Mouse (Mus musculus): ENCODE data around the gene Krt33b.

The Krt33b gene

DNA sequence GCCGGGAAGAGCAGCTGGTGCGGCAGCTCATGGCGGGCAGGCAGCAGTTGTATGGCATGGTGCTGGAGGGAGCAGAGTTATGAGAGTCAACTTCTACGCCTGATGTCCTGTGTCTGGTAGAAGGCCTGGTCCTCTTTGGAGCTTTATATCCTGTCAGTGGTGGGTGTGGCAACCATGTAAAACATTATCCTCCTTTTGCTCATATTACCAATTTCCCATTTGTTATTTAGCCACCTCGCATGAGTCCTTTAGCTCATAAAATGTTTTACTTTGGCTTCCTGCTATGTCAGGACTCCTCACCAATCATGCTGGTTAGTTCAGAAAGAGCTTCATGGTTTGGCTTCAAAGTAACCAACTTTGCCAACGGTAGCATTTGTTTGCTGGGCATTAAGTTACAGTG lies at the start of gene Krt33b:
Gene Krt33b, minus strand, starts transcription at position 101 of the 400 bp plus-strand sequence.
- no peak for DNase-seq (ENCODE audit: low read depth)

DNA sequence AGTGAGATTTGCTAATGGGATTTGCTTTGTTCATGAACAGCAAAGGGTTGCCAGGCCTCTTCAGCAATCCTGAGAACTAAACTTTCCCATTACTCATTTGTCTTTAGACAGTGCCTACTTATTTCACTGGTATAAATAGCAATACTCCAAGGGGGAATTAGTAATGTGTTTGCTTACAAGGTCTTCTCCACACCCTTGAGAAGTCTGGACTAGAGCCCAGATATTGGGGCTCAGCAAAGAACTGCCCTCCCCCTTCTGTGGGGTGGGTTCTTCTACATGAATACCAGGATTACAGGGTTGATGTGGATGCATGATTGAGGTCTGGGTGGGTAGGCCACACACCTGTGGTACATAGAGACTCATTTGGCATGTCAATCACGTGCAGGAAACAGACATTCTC lies 44.2 kb upstream of the Krt33b start:
- peak; percentile 20 for DNase-seq (ENCODE audit: low read depth)

DNA sequence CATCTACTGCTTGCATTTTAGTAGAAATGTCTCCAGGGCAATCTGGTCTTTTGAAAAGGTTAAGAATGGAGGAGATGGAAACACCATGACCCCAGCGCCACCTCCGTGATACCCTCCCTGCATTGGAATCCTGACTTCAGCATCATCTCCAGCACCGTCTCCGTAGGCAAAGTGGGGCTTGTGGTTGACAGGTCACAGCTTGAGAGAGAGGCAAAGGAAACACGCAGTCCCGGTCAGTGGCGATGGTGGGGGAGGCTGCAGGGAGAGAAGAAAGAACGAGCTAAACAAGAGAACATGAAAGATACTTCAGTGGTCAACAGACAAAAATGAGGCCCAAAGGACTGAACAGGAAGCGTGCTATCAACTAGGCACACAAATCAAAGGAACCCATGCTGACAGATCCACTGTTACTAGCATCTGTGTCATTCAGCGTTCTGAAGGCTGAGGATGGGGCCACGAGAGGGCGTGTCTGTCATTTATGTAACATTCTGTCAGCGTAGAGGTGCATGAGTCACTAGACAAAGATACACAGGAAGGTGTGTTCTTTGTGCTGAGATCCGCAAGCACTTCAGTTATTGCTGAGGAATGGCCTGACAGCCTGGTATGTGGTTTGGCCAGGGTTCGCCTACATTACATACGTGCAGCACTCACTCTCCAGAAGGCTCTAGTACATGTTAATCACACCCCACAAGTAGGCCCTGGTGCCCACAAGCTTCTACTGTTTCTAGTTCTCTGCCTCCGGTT lies 37.8 kb upstream of the Krt33b start:
- DNase-seq (ENCODE audit: low read depth), result no peak

DNA sequence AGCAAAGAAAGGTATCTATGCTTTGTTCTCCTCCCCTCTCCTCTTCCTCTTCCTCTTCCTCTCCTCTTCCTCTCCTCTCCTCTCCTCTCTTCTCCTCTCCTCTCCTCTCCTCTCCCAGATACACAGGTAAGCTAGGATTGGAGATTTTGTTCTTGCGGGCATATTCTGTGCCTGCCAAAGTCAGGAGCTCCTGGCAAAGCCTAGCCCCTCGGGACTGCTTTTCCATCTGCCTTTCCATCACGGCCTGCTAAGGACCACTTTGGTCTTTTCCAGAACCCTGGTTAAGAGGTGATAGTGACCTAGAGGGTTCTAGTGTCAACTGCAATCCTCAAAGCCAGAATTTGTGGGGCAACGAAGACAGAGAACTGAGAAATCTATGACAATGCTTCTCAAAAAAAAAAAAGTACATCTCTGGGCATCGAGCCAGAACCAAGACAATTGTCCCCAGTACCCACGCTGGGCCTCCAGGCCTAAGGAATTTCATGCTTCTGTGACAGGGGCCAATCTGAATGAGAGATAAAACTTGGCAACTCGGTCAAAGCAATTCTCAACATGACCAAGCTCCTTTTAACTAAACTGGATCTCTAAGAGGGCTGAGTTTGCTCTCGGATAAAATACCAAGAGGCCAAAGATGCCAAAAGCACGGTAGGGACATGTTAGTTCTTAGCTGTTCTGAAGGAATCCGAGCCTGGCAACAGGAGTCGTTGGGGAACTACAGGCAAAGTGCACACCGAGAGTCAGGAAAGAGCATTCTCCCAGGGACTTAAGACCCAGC lies 36.8 kb upstream of the Krt33b start:
- no peak for DNase-seq (ENCODE audit: low read depth)

DNA sequence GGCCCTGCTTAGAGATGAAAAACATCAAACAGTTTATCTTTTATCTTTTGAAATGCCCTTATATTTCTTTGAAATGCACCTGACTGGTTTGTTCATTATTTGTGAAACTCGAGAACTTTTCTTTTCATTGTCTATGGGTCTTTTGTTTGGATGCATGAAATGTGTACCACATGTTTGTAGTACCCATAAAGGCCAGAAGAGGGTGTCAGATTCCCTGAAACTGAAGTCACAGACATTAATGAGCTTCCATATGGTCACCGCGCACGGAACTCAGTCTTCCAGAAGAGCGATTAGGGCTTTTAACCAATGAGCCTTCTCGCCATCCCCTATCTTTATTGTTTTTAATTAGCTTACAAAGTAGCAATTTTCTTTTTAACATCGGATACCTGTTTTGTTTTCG lies 29.2 kb upstream of the Krt33b start:
- no peak for DNase-seq (ENCODE audit: low read depth)

DNA sequence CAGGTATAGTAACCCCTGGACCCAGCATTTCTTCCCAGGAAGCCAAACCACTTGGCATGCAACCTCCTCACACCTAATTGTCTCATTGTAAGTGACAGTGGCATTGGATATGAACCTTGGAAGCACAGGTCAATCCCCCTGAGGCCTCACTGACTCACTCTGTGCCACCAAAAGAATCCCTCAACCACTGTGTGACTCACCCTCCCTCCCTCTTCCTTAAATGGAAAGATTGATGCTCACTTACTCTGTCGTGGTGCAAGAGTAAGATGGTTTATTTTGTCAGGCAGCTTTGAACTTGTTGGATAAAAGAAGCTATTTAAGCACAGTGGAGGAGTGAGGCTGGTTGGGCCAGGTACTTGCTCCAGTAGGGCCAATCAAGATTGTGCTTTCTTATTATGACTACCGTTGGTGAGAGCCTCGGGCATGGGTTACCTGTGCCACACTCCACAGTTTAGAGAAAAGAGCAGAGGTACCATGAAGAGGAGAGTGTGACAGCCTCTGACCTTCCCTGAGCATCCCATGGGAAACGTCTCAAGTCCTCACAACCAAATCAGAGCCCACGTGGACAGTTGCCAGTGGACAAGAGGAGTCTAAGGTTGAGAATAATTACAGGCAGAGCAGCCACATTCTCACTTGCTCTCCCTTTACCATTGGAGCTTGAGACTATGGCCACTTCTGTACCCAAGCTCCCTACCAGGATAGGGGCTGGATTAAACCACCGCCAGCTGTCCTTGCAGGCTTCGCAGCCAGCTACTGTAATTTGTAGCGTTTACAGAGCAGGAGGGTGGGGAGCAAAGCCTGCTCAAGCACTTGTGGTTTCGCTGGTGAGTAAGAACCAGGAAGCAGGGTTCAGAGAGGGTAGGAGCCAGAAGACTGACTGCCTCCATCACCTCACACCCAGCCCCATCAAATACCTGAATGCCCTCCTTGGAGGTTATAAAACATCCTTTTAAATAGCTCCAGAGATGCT lies 26.3 kb upstream of the Krt33b start:
- DNase-seq (ENCODE audit: low read depth), result no peak

DNA sequence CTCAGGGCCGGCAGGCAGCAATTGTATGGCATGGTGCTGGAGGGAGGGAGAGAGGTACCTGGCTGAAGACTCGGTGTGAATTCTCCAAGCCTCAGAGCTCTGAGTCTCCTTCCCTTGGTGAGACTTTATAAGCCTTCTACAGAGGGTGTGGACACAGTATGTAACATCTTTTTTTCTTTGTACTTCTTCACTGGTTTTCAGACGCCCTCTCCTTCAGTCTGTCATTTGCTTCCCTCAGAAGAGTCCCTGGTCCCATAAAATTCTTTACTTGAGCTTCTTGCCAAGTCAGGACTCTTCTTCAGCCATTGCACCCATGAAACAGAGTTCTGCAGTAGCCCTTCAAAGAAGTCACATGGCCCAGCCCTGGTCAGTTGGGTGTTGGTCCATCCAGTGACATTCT lies 20.8 kb upstream of the Krt33b start, which contains the start of gene Krt31:
Gene Krt31, minus strand, starts transcription at position 101 of the 400 bp plus-strand sequence.
- no peak for DNase-seq (ENCODE audit: low read depth)

DNA sequence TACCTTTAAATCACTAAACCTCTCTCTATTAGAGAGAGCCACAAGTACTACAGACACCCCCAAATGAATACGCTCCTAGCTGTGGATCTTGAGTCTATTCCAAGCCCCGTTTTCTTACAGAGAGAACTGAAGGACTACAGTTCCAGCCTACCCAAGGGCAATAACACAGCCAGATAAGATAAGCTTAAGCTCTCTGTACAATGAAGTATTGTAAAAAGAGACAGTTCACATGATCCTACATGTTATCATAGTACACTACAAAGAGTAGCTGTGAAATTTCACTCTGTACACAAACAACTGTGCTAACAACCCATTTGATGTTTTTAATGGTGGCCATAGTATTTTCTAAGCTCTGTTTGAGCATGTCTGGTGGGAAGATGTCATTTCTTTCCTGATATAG lies 17.5 kb upstream of the Krt33b start:
- no peak for DNase-seq (ENCODE audit: low read depth)

DNA sequence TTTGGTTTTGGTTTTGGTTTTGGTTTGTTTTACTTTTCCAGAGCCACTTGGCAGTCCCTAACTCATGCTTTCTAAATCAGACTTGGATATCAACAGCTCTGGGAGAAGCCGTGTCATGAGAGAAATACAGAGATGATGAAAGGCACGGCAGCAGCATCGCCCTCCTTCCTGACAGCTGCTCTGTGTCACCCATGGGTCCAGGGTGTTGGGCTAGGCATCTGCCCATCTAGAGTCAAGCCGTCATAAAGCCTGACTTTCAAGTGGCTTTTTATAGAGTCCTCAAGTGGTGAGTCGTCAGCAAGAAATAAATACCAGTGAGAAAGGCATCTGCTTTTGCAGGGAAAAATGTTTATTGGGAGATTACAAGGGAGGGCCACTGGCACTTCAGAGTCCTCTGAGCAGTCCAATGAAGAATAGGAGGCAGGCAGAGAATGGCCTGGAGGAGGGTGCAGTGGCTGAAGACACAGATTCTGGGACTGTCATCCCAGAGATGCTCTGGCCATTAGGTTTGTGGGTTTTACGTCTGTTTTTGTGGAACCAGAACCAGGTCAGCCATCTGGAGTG lies 16.7 kb upstream of the Krt33b start:
- DNase-seq (ENCODE audit: low read depth), result no peak

DNA sequence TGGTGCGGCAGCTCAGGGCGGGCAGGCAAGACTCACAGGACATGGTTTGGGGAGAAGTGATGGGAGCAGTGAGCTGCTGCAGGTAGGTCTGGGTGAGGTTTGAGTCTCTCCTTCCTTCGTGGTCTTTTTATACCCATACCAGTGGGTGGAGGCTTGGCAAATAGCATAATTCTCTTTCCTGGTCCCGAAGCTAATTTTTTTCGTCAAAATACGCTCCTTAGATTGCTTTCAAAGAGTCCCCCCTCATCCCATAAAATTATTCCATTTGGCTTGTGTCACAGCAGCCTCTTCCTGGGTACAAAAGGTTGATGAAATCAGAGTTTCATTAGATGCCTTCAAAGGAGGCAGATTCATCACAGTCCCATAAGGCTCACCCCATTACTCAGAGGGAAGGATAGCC lies 11.8 kb upstream of the Krt33b start, which contains the start of gene Krt34:
Gene Krt34, minus strand, starts transcription at position 101 of the 400 bp plus-strand sequence.
- DNase-seq (ENCODE audit: low read depth), result no peak

DNA sequence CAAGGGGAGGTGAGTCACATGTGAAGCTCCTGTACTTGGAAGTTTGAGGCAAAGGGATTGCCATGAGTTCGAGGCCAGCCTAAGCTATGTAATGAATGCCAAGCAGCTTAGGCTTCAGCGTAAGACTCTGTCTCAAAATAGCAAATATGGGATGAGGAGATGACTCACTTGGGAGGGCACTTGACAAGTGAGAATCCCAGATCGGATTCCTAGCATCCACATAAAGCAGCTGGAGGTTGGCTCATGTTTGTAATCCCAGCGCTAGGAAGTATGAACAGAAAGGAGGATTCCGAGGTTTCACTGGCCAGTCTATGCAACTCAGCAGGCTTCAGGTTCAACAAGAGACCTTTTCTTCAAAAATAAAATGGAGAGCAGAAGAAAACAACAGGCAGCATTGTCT lies 8.2 kb downstream of the Krt33b start:
- DNase-seq (ENCODE audit: low read depth), result no peak

DNA sequence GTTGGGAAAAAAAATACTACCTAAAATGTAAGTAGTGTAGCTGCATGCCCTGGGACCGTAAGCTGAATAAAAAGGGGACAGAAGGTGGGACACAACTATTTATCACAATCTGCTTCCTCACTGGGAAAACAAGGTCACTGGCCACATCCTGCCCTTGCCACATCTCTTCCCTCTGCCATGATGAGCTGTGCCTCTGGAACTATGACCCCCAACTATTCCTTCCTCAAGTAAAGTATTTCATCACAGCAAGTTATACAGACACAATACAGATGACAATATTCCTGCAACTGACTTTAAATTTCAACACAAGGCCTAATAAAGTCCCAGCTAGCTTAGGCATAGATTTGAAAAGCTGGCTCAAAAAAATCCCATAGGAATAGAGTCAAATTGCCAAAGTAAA lies 10.2 kb downstream of the Krt33b start:
- no peak for DNase-seq (ENCODE audit: low read depth)

DNA sequence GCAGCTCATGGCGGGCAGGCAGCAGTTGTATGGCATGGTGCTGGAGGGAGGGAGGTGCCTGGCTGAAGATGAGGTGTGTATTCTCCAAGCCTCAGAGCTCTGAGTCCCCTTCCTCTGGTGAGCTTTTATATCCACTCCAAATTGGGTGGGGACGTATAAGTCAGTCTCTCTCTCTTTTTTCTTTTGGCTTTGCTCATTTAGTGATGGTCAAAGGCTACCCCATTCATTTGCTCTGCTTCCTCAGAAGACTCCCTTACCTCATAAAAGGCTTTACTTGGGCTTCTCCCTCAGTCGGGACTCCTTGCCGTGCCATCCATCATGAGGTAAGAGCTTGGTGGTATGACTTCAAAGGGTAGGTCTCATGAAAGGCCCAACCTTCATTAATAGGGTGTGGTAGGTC lies 13.6 kb downstream of the Krt33b start, which contains the start of gene Krt33a:
Gene Krt33a, minus strand, starts transcription at position 101 of the 400 bp plus-strand sequence.
- no peak for DNase-seq (ENCODE audit: low read depth)

DNA sequence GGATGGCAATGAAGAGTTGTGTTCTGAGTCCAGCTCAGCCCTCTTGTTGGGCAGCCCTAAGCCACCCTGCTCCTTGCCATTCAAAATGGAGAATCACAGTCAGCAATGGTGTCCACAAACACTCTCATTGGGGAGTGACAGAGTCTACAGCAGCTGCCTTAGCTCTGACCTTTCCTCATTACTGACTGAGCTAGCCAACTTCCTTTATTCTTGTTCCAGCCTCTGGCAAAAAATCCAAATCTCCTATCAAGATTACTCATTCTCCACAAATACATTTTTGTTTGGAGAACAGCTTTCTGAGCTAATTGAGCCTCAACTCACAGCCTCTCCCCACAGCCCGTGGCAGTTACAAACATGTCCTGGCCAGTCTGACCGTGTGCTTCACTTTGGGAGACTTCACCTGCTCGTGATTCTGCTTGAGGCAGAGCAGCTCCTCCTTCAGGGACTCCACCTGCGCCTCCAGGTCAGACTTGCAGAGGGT lies 15.9 kb downstream of the Krt33b start:
- no peak for DNase-seq (ENCODE audit: low read depth)

DNA sequence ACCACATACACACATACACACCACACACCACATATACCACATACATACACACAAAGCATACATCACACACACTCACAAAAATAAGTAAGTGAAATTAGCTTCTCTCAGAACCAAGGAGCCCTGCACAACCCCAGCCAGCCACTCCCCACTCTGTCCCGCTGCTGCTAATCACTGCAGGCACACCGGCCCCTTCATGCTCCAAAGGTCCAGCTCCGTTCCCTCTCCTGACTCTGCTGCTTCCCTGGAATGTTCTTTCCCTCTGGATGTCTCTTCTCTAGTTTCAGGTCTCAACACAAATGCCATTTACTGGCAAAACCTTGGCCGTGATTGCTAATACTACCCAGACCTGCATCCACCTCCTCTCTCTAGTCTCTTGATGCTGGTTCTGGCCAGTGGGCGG lies 19.0 kb downstream of the Krt33b start:
- DNase-seq (ENCODE audit: low read depth), result no peak

DNA sequence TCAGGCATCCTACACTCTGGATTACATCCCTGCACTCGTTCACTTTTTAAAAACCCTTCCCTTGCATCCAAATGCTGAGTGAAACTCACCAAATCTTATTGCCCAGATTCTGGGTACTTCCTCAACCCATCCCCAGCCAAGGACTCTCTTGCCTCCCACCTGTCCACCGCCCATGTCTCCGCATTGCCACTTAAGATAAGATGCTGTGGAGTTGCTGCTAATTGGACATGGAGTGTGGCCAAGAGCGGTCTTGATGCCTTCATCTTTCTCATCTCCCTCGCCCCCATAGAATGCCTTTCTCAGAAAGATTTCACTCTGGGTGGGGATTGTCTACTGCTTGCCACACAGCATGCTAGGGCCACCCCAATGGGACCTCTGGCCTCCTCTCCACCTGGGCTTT lies 21.3 kb downstream of the Krt33b start:
- DNase-seq (ENCODE audit: low read depth), result no peak

DNA sequence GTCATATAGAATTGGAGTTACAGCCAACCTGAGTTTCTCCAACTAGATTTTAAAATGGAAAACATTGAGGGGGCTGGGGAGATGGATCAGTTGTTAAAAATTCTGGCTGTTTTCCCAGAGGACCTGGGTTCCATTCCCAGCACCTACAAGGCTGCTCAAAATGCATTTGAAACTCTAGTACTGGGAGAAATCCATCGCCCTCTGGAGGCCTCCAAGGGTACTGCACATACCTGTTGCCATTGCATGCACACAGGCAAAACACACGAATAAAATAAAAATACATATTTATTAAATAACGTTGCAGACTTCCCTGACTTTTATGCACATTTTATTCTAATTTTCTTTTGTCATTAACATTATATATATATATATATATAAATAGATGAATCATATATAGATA lies 23.0 kb downstream of the Krt33b start:
- DNase-seq (ENCODE audit: low read depth), result no peak

DNA sequence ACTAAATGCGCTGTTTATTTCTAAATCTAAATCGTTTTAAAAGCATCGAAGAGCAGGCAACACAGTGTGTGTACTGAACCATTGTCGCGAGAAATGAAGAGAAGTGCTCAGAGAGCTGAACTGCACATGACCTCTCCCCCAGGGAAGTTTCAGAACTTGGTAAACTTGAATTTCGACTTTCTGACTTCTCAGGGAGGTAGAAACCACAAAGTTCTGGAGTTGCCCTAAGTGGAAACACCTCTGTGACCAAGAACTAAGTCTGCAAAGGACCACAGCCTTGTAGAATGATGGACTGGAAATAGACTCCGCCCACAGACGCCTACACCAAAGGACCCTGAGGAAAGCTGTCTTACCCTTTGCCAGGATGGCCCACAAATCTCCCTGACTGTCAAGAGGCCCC lies 23.8 kb downstream of the Krt33b start:
- DNase-seq (ENCODE audit: low read depth), result no peak

DNA sequence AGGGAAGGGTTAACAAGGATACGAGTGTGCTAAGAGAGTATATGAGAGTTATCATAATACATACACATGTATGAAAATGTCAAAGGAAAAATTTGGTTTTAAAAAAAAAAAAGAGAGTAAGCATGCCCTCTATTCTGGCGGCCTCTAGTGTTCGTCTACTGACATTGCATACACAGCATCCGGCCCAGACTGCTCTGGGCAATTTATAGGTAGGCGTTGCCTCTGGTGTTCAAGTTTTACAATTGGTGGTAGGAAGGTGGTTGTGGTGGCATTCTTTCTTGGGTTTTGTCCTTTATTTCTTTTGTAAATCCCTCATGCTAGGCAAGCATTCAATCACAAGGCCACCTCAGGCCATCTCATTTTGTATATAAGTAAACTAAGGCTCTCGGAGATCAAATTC lies 24.8 kb downstream of the Krt33b start:
- DNase-seq (ENCODE audit: low read depth), result peak; percentile 19

DNA sequence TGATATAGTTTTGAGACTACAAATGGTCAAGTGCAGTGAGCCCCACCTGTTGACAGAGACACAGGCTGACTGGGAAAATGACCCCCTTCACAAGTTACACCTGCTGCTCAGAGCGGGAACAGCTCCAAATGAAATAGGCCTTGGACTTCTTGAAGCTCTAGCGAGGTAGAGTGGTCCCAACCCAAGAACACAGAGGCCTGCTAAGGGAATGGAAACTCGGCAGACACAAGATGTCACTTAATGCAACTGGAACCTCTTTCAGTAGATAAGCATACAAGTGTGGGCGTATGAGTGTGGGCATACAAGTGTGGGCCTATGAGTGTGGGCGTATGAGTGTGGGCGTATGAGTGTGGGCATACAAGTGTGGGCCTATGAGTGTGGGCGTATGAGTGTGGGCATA lies 30.6 kb downstream of the Krt33b start:
- no peak for DNase-seq (ENCODE audit: low read depth)

DNA sequence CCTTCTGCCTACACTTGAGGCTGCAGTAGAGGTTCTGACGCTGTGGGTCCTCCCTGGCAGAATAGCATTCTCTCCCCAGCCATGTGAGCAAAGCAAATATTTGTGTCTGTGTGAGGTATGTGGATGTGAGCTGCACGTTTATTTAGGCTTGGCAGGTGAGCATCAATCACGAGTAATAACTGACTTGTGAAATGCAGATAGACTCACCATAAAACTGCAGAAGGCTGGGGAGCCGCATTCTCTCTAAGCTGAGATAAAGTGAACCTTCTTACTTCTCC lies 35.3 kb downstream of the Krt33b start:
- DNase-seq (ENCODE audit: low read depth), result no peak
